Mouse (Mus musculus): ENCODE results near the gene Mark3. TPM values are rescaled to one million over a fixed set of nuclear protein-coding genes. Genes with fewer than 3 reads are reported as not detected.
A peak's percentile ranks its signal among the peaks of the same experiment; 100 is the strongest.

The Mark3 gene
- total and polyA plus RNA-seq, 3 experiments: 43.9 to 71.6 TPM; not detected in 1

- Histone ChIP-seq H3K4me3 (ENCODE audit: control insufficient read depth in 1 of 2, insufficient read depth in 1 of 2, low read depth in 2 of 2, low read length in 2 of 2) (no peak overlapping the region), H3K27me3 (ENCODE audit: control insufficient read depth in 1 of 2, insufficient read depth in 2 of 2, low read length in 2 of 2) (no peaks in the 10 kb centered on the region), H3K79me2 (ENCODE audit: control insufficient read depth, insufficient read depth, low read length, poor library complexity) (no peaks in the 10 kb centered on the region), H3K9ac (ENCODE audit: control insufficient read depth, low read depth, low read length, poor library complexity, severe bottlenecking) (no peak overlapping the region), H3K36me3 (ENCODE audit: control insufficient read depth in 1 of 2, insufficient read depth in 2 of 2, low read length in 2 of 2) (peaks cover 9 to 26% of the 10 kb centered on the region in 2 experiments), H3K9me3 (replicated peaks; ENCODE audit: insufficient read depth, low read length) (no peaks in the 10 kb centered on the region), H3K4me1 (ENCODE audit: control insufficient read depth in 1 of 2, insufficient read depth in 2 of 2, low read length in 2 of 2) (peaks cover 2 to 4% of the 10 kb centered on the region in 2 experiments; a peak in 1 of 4 replicates), H3K27ac (ENCODE audit: control insufficient read depth, low read depth, low read length) (no peak overlapping the region)
- peak; percentile 22 to 37 (median 35); a peak in 4 of 6 replicates for TF ChIP-seq CTCF (IDR thresholded peaks at IDR 0.05 in 2 of 3, conservative IDR thresholded peaks at IDR 0.05 in 1 of 3; ENCODE audit: control insufficient read depth in 1 of 3, insufficient read depth in 1 of 3, low read depth in 2 of 3, low read length in 3 of 3, poor library complexity in 1 of 3, severe bottlenecking in 1 of 3)
- TF ChIP-seq SMC3 (IDR thresholded peaks at IDR 0.05; ENCODE audit: low read depth, low read length): no peak
- peak; percentile 46 for DNase-seq (ENCODE audit: low read depth, low spot score)
These were observed 23.0 kb downstream of the Mark3 start for GRCm38 (mm10) chr12:111597310-111597709.

DNA sequence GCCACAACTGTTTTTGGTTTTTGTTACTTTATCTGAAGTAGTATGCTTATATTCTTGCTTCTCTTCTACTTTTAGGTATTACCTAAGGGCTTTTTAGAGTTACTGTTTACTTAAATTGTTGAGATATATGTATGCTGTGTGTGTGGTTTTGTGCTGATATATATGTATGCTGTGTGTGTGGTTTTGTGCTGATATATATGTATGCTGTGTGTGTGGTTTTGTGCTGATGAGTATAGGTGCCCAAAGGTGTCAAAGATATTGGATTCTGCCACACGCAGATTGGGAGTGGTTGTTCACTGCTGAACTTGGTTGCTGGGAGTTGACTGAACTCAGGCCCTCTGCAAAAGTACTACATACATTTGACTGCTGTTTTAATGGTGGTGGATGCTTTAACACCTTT lies 24.6 kb downstream of the Mark3 start:
- Histone ChIP-seq H3K4me3 (ENCODE audit: control insufficient read depth in 1 of 2, insufficient read depth in 1 of 2, low read depth in 2 of 2, low read length in 2 of 2) (no peak overlapping the region), H3K36me3 (ENCODE audit: control insufficient read depth in 1 of 2, insufficient read depth in 2 of 2, low read length in 2 of 2) (peaks cover 3 to 22% of the 10 kb centered on the region in 2 experiments), H3K27me3 (ENCODE audit: control insufficient read depth in 1 of 2, insufficient read depth in 2 of 2, low read length in 2 of 2) (no peaks in the 10 kb centered on the region), H3K79me2 (ENCODE audit: control insufficient read depth, insufficient read depth, low read length, poor library complexity) (no peaks in the 10 kb centered on the region), H3K4me1 (ENCODE audit: control insufficient read depth in 1 of 2, insufficient read depth in 2 of 2, low read length in 2 of 2) (peaks cover 0 to 2% of the 10 kb centered on the region in 2 experiments; a peak in 1 of 4 replicates), H3K9me3 (replicated peaks; ENCODE audit: insufficient read depth, low read length) (no peaks in the 10 kb centered on the region), H3K9ac (ENCODE audit: control insufficient read depth, low read depth, low read length, poor library complexity, severe bottlenecking) (no peak overlapping the region), H3K27ac (ENCODE audit: control insufficient read depth, low read depth, low read length) (no peak overlapping the region)
- DNase-seq (ENCODE audit: low read depth, low spot score): no peak
- TF ChIP-seq TAL1 (IDR thresholded peaks at IDR 0.05; ENCODE audit: low read length) (peak; percentile 18; the same call in 1 of the 2 replicates), CHD2 (IDR thresholded peaks at IDR 0.05; ENCODE audit: low read length) (no peak)

GRCm38 (mm10) chr12:111599640-111600039 lies 25.3 kb downstream of the Mark3 start:
- Histone ChIP-seq H3K27ac (ENCODE audit: control insufficient read depth, low read depth, low read length) (no peak overlapping the region), H3K9me3 (replicated peaks; ENCODE audit: insufficient read depth, low read length) (no peaks in the 10 kb centered on the region), H3K4me3 (ENCODE audit: control insufficient read depth in 1 of 2, insufficient read depth in 1 of 2, low read depth in 2 of 2, low read length in 2 of 2) (no peak overlapping the region), H3K36me3 (ENCODE audit: control insufficient read depth in 1 of 2, insufficient read depth in 2 of 2, low read length in 2 of 2) (peaks cover 3 to 24% of the 10 kb centered on the region in 2 experiments; a peak in 3 of 4 replicates), H3K79me2 (ENCODE audit: control insufficient read depth, insufficient read depth, low read length, poor library complexity) (no peaks in the 10 kb centered on the region), H3K9ac (ENCODE audit: control insufficient read depth, low read depth, low read length, poor library complexity, severe bottlenecking) (no peak overlapping the region), H3K27me3 (ENCODE audit: control insufficient read depth in 1 of 2, insufficient read depth in 2 of 2, low read length in 2 of 2) (no peaks in the 10 kb centered on the region), H3K4me1 (ENCODE audit: control insufficient read depth in 1 of 2, insufficient read depth in 2 of 2, low read length in 2 of 2) (peaks cover 0 to 2% of the 10 kb centered on the region in 2 experiments; a peak in 1 of 4 replicates)
- DNase-seq (ENCODE audit: low read depth, low spot score): peak; percentile 49
- TF ChIP-seq KAT2A (conservative IDR thresholded peaks at IDR 0.05; ENCODE audit: low read depth, low read length): no peak
- no peak for TF ChIP-seq SIN3A (IDR thresholded peaks at IDR 0.05; ENCODE audit: low read length)
- no peak for TF ChIP-seq MAFK (IDR thresholded peaks at IDR 0.05; ENCODE audit: borderline replicate concordance, low read depth, low read length)
- no peak for TF ChIP-seq ZMIZ1 (IDR thresholded peaks at IDR 0.05; ENCODE audit: low read depth, low read length)
- no peak for TF ChIP-seq NELFE (IDR thresholded peaks at IDR 0.05; ENCODE audit: low read depth, low read length)
- TF ChIP-seq E2F4 (IDR thresholded peaks at IDR 0.05; ENCODE audit: borderline replicate concordance, low read depth, low read length): no peak
- no peak for TF ChIP-seq RCOR1 (IDR thresholded peaks at IDR 0.05; ENCODE audit: low read depth, low read length)
- TF ChIP-seq GATA1 (IDR thresholded peaks at IDR 0.05; ENCODE audit: low read depth, low read length): no peak
- no peak for TF ChIP-seq MAX (IDR thresholded peaks at IDR 0.05; ENCODE audit: low read length)
- TF ChIP-seq ZNF384 (IDR thresholded peaks at IDR 0.05; ENCODE audit: low read depth, low read length): no peak
- TF ChIP-seq POLR2AphosphoS2 (IDR thresholded peaks at IDR 0.05; ENCODE audit: low read length): no peak
- TF ChIP-seq ZC3H11A (IDR thresholded peaks at IDR 0.05; ENCODE audit: low read depth, low read length): no peak
- no peak for TF ChIP-seq BHLHE40 (IDR thresholded peaks at IDR 0.05; ENCODE audit: borderline replicate concordance, low read depth, low read length)
- no peak for TF ChIP-seq TAL1 (IDR thresholded peaks at IDR 0.05; ENCODE audit: low read length)
- no peak for TF ChIP-seq MEF2A (IDR thresholded peaks at IDR 0.05; ENCODE audit: extremely low read depth, insufficient replicate concordance, low read depth, low read length, poor library complexity, severe bottlenecking)
- TF ChIP-seq MYC (IDR thresholded peaks at IDR 0.05; ENCODE audit: low read depth, low read length): no peak
- TF ChIP-seq TCF12 (IDR thresholded peaks at IDR 0.05; ENCODE audit: low read depth, low read length): no peak
